Mouse (Mus musculus): Measurements from ENCODE around the gene Sdc4.

The Sdc4 gene

DNA sequence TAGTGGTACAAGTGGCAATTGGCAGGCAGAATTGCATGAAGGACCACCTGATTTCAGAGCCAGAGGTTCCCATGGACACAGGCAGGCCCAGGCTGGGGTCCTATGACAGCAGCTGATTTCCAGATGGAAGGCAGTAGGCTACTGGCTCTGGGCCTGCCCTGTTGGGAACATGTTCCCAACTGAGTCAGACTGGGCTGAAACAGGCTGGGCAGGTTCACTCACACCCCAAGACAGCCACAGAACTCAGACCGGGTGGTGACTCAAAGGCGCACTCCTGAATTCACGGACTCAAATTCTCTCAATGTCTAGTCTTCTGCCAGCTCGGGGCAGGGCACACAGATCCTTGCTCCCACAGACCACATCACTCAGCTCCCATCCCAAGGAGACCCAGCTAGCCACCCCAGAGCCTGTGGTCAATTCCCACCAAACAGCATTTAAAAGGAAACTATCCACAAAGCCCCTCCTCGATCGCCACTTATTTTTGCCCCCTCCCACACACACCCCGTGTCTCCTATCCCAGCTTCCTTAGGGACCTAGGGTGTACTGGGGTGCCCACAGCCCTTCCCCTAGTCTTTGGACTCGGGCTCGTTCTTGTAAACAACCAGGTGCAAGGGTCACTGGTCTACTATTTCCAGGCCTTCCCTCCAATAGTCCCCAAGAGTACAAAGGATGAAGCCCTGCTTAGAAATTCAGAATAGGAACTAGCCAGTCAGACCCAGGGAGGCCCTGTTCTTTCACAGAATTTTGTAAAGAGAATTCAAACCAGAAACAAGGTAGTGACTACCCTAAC, 11.8 kb downstream of the Sdc4 start:
- no peak for DNase-seq (ENCODE audit: low spot score in 2 of 2)

DNA sequence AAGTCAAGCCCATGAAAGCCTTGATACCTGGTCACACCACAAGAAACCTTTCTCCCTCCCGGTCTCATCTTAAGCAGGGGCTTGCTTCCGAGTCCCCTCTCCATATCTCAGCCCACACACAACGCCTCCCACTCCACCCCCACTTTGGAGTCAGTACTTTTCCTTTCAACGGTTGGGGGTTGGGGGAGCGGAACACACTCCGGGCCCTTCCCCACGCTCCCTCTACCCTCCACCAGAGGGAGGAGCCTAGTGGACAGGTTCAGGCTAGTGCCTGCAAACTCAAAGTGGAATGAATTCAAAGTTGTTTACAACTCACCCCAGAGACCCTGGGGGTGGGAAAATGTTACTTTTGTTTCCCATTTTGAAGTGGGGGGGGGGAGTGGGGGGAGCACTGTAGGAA, 13.0 kb downstream of the Sdc4 start:
- DNase-seq (ENCODE audit: low spot score in 2 of 2) = no peak

DNA sequence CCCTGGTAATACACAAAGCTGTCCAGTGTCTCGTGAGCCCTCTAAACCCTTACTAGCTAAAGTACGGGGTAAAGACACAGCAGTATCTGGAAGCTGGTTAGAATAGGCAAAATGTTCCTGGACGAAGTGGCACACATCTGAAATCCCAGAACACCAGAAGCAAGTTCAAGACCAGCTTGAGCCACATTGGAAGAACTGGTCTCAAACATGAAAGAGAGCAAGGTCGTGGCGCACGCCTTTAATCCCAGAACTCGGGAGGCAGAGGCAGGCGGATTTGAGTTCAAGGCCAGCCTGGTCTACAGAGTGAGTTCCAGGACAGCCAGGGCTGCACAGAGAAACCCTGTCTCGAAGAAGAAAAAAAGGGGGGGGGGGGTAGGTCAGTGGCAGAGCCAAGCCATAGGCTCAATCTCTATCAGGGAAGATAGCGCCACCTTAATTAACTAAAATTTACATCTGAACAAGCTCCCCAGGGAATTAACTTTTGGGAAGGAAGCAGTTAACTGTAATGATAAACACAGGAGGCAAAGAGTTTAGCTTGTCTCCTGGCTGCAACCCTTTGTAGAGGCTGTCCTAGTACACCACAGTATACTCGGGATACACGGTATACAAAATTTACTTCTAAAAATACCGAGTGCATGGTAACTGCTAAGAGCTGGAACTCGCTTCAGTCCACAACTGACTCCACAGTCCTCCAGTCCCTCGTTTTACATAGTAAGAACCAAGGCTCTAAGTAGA, 13.6 kb downstream of the Sdc4 start:
- DNase-seq (ENCODE audit: low spot score in 2 of 2) = no peak

DNA sequence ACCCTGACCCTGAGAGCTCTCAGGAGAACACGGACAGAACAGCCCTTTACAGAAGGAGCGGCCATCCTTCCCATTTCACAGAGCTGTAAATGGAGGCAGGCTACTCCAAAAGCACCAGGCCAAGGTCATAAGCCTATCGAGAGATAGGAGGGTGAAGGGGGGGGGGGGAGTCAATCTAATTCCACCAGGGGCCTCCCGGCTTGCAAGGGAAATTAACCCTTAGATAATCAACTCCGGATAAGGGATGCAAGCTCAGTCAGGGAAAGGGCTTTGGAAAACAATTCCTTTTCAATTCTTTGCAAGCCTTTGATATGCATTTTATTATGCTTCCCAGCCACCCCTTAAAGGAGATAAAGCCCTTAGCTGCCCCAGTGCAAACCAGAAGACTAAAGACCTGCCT, 15.2 kb downstream of the Sdc4 start:
- no peak for DNase-seq (ENCODE audit: low spot score in 2 of 2)

DNA sequence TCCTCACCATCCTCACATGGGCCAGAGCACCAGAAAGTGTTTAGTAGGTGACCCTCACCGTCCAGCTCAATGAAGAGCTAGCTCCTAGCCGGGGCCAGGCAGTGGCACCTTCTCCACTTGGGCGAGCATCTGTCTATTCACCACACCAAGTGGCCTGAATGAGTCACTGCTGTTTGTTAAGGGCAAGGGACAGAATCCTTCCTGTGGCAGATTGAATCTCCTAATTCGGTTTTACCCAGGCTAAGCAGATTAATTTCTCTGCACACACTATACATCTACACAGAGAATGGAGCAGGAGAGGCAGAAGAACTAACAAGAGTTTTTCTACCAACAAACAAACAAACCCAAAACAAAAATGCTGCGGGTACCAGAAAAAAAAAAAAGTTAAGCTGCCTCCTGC, 16.7 kb downstream of the Sdc4 start:
- DNase-seq (ENCODE audit: low spot score in 2 of 2) = no peak

DNA sequence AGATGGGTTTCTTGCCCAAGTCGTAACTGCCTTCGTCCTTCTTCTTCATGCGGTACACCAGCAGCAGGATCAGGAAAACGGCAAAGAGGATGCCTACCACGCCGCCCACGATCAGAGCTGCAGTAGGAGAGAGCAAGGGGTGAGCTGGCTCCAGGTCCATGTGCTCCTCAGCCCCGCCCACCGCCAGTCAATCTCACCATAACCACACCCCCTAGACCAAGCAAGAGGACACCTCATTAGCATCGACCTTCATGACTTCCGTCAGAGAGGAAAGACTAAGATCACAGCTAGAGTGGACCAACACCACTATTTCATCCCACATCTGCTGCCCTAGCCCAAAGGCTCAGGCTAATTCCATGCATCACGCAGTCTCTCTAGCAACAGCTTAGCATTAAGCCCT, 17.6 kb downstream of the Sdc4 start:
- DNase-seq (ENCODE audit: low spot score in 2 of 2) = no peak

DNA sequence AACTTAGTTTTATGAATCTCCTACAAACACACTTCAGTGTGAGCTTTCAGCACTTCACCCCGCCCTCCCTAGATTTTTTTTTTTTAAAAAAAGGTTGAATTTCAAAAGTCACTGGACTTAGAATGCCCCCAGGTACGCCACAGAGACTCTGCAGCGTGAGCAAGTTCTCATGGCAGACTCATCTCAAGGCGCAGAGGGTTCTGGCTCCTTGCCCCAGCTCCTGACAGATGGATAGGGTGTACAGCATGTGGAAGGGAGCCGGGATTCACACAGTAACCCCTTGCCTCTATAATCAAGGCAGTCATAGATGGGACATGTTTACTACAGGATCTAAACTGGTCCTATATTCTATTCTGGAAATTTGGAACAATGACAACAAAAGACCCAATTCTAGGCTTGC, 18.3 kb downstream of the Sdc4 start:
- no peak for DNase-seq (ENCODE audit: low spot score in 2 of 2)

DNA sequence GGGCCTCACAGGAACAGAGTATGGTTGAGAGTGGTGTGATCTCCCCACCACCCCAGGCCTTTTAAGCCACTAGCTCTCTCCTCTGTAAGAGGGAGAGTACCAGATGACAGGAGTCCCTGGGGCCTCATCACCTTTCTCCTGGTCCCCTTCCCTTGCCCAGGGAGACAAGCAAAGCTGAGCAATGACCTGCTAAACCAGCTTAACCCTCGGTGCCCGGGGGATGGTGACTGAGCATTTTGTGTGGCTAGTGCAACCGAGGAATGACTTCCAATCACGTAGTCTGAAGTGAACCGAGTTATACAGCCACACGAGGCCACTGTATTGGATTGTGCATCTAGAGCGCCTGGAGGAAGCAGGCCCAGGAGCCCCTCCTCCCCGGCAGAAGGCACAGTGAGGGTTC, 19.3 kb downstream of the Sdc4 start:
- DNase-seq (ENCODE audit: low spot score in 2 of 2) = no peak

DNA sequence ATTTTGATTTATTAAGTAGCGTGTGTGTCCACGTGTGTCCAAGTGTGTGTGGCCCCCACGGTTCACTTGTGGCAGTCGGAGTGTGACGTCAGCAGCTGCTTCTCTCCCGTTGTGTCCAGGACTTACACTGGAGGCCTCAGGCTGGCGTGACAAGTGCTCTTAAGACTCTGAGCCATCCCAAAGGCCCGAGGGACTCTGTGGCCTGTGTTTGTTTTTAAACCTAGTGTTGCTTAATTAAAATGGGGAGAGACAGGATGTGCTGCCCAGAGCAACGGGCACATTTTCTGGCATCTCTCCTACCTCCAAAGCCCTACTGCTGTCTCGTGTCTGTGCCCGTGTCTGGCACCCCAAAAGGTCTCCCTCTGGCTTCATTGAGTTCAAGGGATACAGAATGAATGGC, 20.2 kb downstream of the Sdc4 start:
- peak in 1 of 2 experiments; percentile 20 for DNase-seq (ENCODE audit: low spot score in 2 of 2)

DNA sequence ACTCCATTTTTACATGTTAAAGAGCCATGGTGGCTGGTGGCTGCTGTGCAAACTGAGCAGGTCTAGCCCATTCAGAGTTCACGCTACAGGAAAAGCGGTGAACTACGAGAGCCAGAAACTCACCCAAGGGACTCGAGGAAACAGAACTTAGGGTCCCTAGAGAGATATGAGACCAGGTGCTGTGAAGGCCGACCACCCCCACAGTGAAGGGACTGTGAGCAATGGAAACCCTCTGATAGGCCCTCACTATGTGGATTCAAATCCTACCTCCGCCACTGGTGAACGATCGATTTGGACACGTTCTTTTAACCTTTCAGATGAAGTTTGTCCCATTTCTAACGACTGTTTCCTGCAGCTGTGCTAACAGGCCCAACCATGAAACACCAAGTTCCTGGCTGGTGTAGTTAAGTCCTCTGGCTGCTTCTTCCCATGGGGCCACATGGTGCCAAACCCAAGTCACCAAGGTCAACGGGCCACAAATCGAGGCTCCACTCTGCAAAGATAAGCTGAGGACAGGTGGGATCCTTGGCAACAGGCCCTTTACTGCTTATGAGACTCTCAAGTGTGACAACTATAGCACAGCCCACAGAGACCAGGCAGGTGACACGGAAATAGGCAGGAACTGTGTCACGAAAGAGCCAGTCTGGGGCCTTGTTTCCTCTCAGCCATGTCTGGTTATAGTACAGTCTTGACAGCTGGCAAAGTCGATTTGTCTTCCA, 20.9 kb downstream of the Sdc4 start:
- DNase-seq (ENCODE audit: low spot score in 2 of 2) = no peak

DNA sequence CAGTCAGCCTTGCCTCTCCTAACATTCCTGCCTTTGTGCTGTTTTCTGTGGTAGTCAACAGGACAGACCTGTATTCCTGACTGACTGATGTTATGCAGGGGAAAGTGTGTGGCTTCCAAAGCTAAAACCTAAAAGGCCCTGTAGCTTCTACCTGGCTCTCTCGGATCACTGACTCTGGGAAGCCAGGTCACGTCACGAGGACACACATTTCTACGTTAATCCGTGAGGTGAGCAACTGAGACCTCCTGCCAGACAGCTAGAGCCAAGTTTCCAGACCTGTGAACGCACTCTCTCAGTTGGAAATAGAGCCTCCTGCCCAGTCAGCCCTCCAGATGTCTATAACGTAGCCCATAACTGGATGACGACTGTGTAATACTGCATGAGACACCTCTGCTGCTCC, 21.7 kb downstream of the Sdc4 start:
- DNase-seq (ENCODE audit: low spot score in 2 of 2) = no peak

DNA sequence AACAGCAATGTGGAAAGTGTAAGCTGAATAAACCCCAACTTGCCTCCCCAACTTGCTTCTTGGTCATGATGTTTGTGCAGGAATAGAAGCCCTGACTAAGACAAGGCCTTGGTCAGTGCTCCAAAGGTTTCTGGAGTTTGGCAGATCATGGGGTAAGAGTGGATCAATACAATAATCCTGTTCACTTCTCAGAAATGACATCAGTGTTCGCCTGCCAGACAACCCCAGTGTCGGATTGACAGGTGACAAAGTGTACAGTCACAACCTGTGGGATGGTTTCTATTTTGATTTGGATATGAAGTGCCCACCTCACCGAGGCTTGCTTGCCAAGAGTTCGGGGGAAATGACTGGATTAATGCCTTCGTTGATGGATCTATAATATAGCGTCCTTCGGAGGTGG, 22.4 kb downstream of the Sdc4 start:
- no peak for DNase-seq (ENCODE audit: low spot score in 2 of 2)

DNA sequence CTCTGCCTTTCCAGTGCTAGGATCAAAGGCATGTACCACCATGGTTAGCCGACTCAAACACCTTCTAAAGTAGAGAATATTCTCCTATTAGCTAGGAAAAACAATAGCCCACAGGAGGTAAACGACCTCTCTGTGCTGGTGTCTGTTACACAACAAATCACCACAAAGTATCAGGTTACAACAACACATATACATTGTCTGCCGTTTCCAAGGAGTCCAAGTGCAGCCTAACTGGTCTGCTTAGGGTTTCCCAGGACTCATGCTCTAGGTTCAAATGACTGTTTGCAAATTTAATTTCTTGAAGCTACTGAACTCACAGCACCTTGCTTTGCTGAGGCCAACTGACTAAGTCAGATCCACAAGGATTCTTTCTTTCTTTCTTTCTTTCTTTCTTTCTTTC, 24.2 kb downstream of the Sdc4 start:
- no peak for DNase-seq (ENCODE audit: low spot score in 2 of 2)

DNA sequence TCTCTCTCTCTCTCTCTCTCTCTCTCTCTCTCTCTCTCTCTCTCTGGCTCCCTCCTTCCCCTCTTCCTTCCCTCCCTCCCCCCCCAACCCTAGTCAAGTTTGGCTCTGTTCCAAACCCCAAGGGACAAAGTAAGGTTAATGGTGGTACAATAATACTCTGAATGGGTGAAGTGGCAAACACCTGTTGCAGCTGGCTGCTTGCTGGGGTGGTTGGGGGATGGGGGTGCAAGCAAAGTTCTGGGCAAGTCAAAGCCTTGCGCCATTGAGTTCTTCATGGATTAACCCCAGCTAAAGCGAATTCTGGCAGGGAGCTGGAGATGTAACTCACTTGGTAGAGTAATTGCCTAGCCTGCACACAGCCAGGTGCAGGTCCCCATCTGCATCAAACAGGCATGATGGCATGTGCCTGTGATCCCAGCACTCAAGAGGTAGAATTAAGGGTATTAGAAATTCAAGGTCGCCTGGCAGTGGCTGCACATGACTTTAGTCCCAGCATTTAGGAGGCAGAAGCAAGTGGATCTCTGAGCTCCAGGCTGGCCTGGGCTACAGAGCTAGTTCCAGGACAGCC, 25.3 kb downstream of the Sdc4 start:
- no peak for DNase-seq (ENCODE audit: low spot score in 2 of 2)

DNA sequence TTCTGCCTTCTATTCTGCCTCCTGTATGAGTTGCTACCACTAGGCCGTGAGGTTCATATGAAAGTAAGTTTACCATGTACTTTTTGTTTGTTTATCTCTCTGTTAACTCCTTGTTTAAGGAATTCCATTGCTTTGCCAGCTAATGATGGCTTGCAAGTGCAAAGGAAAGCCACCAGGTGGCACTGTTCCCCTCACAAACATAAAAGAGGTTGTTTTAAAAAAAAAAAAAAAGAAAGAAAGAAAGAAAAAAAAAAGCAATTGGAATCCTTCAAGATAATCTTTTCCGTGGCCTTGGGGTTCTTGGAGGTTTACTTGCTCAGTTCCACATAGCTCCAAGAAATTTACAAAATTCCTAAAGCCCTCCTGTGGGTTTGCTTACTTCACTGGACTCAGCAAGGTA, 26.5 kb downstream of the Sdc4 start:
- DNase-seq (ENCODE audit: low spot score in 2 of 2) = peak in 1 of 2 experiments; percentile 24

DNA sequence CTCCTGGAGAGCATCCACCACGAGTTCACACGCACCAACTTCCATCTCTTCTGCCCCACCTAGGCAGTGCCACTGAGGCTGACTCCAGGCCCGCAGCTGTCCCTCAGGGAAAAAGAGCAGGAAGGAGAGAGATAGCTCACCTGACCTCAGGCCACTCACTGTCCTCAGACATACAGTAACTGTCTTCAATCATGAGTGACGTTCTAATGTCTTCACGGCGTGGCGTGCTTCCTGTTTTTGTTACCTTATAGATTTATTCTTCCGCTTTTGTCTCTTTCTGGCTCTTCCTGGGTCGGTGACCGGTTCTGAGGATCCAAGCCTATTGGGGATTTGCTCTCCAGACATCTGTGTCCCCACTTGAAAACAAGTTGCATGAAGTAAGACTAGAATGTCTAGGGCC, 29.1 kb downstream of the Sdc4 start:
- DNase-seq (ENCODE audit: low spot score in 2 of 2) = no peak

DNA sequence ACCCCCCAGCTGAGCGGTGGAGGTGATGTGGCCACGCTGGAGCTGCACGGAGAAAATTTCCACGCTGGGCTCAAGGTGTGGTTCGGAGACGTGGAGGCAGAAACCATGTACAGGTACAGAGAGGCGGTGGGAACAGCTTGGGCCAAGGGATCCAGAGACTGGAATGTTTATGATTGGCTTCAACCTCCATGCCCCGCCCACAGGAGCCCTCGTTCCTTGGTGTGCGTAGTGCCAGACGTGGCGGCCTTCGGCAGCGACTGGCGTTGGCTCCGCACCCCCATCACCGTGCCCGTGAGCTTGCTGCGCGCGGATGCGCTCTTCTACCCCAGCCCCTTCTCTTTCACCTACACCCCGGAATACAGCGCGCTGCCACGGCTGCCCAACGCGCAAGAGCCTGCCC, 29.5 kb downstream of the Sdc4 start:
- no peak for DNase-seq (ENCODE audit: low spot score in 2 of 2)

DNA sequence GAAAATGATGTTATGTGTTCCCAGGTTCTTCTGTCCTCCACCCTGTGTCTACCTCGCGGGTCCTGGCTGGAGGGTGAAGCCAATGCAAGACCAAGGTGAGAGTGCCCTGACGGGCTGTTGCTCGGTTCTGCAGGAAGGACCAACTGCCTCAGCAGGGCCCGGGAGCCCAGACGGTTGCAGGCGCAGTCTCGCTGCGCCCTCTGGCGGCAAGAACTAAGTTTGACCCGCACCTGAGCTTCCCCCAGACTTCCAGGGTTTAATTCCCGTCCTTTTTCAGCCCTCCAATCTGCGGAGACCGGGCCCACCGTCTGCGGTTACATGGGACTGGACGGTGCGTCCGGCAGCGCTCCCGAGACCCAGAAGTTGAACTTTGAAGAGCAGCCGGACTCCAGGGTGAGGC, 36.0 kb downstream of the Sdc4 start:
- DNase-seq (ENCODE audit: low spot score in 2 of 2) = peak; percentile 68 to 72

DNA sequence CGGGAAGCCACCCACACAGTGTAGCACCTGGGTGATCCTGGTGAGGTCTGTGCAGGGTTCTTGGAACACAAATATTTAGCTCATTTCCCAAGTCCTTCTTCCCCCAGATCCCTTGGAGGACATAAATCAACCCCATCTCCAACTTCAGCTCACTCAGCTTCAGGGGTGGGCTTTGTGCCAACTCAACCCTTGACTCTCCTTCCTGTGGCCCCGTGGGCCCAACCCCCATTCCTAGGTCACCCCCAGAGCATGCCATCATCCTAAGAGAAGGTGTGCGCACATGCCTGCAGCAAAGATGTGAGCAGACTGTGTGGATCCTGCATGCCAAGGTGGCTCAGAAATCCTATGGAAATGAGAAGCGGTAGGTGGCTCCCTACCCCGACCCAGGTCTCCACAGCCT, 38.2 kb downstream of the Sdc4 start:
- no peak for DNase-seq (ENCODE audit: low spot score in 2 of 2)

DNA sequence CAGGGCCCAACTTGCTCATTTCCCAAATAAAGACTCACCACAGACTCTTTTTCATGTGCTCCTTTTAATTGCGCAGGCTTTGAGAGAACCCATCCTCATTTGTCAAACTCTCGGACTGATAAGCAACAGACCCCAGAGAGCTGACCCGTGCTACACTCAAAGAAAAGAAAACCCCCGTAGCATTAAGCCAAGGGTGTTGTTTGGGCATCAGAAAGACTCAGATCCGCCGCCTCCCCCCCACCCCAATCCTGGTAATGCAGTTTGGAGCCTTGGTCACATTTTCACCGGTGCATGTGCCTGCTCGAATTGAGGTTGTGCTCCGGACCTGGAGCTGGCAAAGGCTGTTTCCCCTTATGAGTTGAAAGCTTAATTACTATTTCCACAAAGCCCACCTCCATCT, 38.6 kb downstream of the Sdc4 start, which contains the start of gene Matn4:
Gene Matn4 (minus strand): TSS at position 101 of the 400 bp plus-strand sequence.
- no peak for DNase-seq (ENCODE audit: low spot score in 2 of 2)

DNA sequence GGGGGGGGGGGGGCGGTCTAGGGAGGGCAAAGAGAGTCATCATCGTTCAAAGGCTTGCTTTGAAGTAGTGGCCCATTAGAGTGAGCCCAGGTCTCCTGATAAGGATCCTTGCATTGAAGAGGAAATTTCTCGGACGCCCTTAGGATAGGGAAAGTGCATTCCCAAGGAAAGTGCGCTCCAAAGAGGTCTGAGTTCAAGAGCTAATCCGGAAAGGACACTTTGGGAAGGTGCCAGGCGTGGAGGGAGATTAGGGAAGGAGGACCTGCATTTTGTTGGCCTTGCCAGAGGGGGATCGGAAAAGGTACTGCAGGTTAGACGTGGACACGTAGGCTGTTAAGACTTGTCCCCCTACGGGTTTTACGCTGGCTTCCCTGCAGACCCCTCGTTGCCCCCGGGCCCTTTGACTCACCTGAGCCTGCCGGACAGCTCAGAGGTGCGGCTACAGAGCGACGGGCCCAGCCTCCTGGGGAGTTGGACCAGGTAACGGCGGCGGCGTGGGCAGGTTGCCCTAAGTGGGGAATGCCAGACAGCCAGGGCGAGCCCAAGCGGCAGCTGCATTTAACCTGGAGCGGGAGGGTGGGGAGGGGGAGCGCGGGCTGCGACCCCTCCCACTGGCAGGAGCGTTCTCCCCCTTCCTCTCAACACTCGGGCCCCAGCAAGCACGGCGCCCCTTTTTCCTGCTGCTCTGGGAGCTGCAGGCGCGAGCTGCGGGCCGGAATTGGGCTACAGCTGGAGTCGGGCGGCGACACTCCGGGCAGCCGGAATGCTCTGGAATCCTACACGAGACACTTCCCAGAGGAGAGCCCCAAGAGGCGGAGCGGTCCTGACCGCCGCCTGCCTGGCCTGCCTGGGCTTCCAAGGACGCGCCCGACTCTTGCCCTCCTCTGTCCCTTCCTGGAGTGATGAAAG, 39.4 kb downstream of the Sdc4 start:
- DNase-seq (ENCODE audit: low spot score in 2 of 2) = no peak

All from frontal cortex, postnatal 36 days (tissue).